Mouse (Mus musculus): Measurements from ENCODE around the gene Ttll11. TPM values are rescaled to one million over a fixed set of nuclear protein-coding genes. Genes with fewer than 3 reads are reported as not detected.

The Ttll11 gene
- polyA plus RNA-seq, 1 experiment = 4.1 TPM

GRCm38 (mm10) chr2:35909353-35909752 lies 70.4 kb downstream of the Ttll11 start:
- Histone ChIP-seq H3K27ac (ENCODE audit: control insufficient read depth, insufficient read depth, low read depth, low read length, poor library complexity) (no peak overlapping the region), H3K4me3 (replicated peaks; ENCODE audit: control insufficient read depth, low read depth, low read length) (no peak overlapping the region), H3K4me1 (ENCODE audit: control insufficient read depth, insufficient read depth, low read length) (peaks cover 2% of the 10 kb centered on the region; the same call in 1 of the 2 replicates)
- WGBS = 92% methylated on average over 4 of the region's 4 CpGs
- TF ChIP-seq POLR2A (IDR thresholded peaks at IDR 0.05; ENCODE audit: borderline replicate concordance, control insufficient read depth, low read depth, low read length) (no peak), CTCF (IDR thresholded peaks at IDR 0.05; ENCODE audit: control insufficient read depth, insufficient read depth, low read length) (no peak)

DNA sequence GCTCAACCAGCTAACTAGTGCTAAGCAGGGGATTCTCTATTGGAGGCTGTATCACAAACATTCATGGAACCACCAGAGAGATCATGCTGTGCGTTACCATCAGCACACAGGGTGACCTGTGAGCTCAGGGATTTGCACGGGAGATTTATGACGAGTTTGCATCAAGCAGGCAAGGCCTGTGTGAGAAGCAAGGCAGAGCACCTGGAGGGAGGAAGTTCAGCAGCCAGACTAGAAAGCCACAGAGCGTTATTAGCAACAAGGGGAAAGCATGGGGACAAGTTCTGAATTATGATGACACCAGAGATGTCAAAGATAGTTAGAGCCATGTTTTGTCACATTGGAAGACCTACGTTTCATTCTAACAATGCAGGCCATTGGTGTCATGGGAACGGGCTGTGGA lies 72.1 kb downstream of the Ttll11 start:
- TF ChIP-seq CTCF (IDR thresholded peaks at IDR 0.05; ENCODE audit: control insufficient read depth, insufficient read depth, low read length) (no peak), POLR2A (IDR thresholded peaks at IDR 0.05; ENCODE audit: borderline replicate concordance, control insufficient read depth, low read depth, low read length) (no peak)
- Histone ChIP-seq H3K4me3 (replicated peaks; ENCODE audit: control insufficient read depth, low read depth, low read length) (no peak overlapping the region), H3K4me1 (ENCODE audit: control insufficient read depth, insufficient read depth, low read length) (peaks cover 2% of the 10 kb centered on the region; the same call in 1 of the 2 replicates), H3K27ac (ENCODE audit: control insufficient read depth, insufficient read depth, low read depth, low read length, poor library complexity) (no peak overlapping the region)
- 23% methylated on average over 6 of the region's 6 CpGs for WGBS

GRCm38 (mm10) chr2:35906174-35906798 lies 73.4 kb downstream of the Ttll11 start:
- Histone ChIP-seq H3K4me3 (replicated peaks; ENCODE audit: control insufficient read depth, low read depth, low read length) (no peak overlapping the region), H3K27ac (ENCODE audit: control insufficient read depth, insufficient read depth, low read depth, low read length, poor library complexity) (no peak overlapping the region), H3K4me1 (ENCODE audit: control insufficient read depth, insufficient read depth, low read length) (peaks cover 2% of the 10 kb centered on the region; the same call in 1 of the 2 replicates)
- TF ChIP-seq POLR2A (IDR thresholded peaks at IDR 0.05; ENCODE audit: borderline replicate concordance, control insufficient read depth, low read depth, low read length) = no peak
- peak; percentile 42 for TF ChIP-seq CTCF (IDR thresholded peaks at IDR 0.05; ENCODE audit: control insufficient read depth, insufficient read depth, low read length)
- 13% methylated on average over 11 of the region's 11 CpGs for WGBS

DNA sequence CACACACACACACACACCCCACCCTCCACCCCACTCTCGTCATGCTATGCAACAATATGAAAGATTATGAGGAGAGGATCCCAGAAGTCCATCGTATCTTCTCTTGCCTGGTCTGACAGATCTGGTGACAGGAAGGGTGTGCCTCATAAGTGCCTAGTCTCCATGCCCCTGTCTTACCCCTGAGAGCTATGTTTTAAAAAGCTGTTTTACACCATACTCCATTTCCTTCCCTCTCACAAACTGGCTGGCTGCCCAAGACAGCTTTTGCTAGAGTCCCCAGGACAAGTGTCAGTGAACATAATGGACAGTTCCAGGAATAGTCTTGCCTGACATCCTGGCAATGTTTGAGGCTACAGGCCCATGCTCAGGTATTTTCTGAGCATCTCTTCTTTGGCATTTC lies 78.9 kb downstream of the Ttll11 start:
- no peak overlapping the region for H3K4me3 ChIP-seq (replicated peaks; ENCODE audit: control insufficient read depth, low read depth, low read length)
- peaks cover 9% of the 10 kb centered on the region for H3K4me1 ChIP-seq (ENCODE audit: control insufficient read depth, insufficient read depth, low read length)
- no peak for TF ChIP-seq POLR2A (IDR thresholded peaks at IDR 0.05; ENCODE audit: borderline replicate concordance, control insufficient read depth, low read depth, low read length)
- TF ChIP-seq CTCF (IDR thresholded peaks at IDR 0.05; ENCODE audit: control insufficient read depth, insufficient read depth, low read length) = no peak

GRCm38 (mm10) chr2:35899712-35900111 lies 80.0 kb downstream of the Ttll11 start:
- peaks cover 9% of the 10 kb centered on the region for H3K4me1 ChIP-seq (ENCODE audit: control insufficient read depth, insufficient read depth, low read length)
- no peak overlapping the region for H3K4me3 ChIP-seq (replicated peaks; ENCODE audit: control insufficient read depth, low read depth, low read length)
- no peak overlapping the region for H3K27ac ChIP-seq (ENCODE audit: control insufficient read depth, insufficient read depth, low read depth, low read length, poor library complexity)
- WGBS = 87% methylated on average over 3 of the region's 3 CpGs
- TF ChIP-seq CTCF (IDR thresholded peaks at IDR 0.05; ENCODE audit: control insufficient read depth, insufficient read depth, low read length) = no peak
- no peak for TF ChIP-seq POLR2A (IDR thresholded peaks at IDR 0.05; ENCODE audit: borderline replicate concordance, control insufficient read depth, low read depth, low read length)

More for the DNA sequence above, 78.9 kb downstream of the Ttll11 start:
- 17% methylated on average over 2 of the region's 2 CpGs for WGBS
- no peak overlapping the region for H3K27ac ChIP-seq (ENCODE audit: control insufficient read depth, insufficient read depth, low read depth, low read length, poor library complexity)

DNA sequence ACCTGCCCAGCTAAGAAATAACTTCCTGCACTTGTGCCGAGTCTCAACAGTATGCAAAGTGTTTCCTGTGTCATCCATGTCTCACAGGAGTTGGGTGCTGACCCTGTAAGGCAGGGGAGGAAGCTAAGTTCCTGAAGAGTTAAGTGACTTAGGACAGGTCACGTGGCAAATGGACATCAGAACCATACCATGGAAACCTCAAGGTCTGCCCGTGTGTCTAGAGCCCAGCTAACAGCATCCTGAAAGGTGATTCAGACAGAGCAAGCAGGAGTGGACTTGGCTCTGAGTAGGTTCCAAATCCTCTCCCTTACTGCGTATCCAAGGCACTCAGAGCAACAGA lies 80.6 kb downstream of the Ttll11 start:
- WGBS = 28% methylated on average over 4 of the region's 4 CpGs
- no peak overlapping the region for H3K4me3 ChIP-seq (replicated peaks; ENCODE audit: control insufficient read depth, low read depth, low read length)
- peaks cover 9% of the 10 kb centered on the region for H3K4me1 ChIP-seq (ENCODE audit: control insufficient read depth, insufficient read depth, low read length)
- TF ChIP-seq CTCF (IDR thresholded peaks at IDR 0.05; ENCODE audit: control insufficient read depth, insufficient read depth, low read length) (no peak), POLR2A (IDR thresholded peaks at IDR 0.05; ENCODE audit: borderline replicate concordance, control insufficient read depth, low read depth, low read length) (no peak)
- H3K27ac ChIP-seq (ENCODE audit: control insufficient read depth, insufficient read depth, low read depth, low read length, poor library complexity) = no peak overlapping the region

GRCm38 (mm10) chr2:35898425-35899134 lies 81.1 kb downstream of the Ttll11 start:
- TF ChIP-seq POLR2A (IDR thresholded peaks at IDR 0.05; ENCODE audit: borderline replicate concordance, control insufficient read depth, low read depth, low read length) (no peak), CTCF (IDR thresholded peaks at IDR 0.05; ENCODE audit: control insufficient read depth, insufficient read depth, low read length) (no peak)
- Histone ChIP-seq H3K27ac (ENCODE audit: control insufficient read depth, insufficient read depth, low read depth, low read length, poor library complexity) (no peak overlapping the region), H3K4me1 (ENCODE audit: control insufficient read depth, insufficient read depth, low read length) (peaks cover 9% of the 10 kb centered on the region), H3K4me3 (replicated peaks; ENCODE audit: control insufficient read depth, low read depth, low read length) (no peak overlapping the region)
- WGBS = 28% methylated on average over 6 of the region's 6 CpGs

GRCm38 (mm10) chr2:35897125-35897524 lies 82.6 kb downstream of the Ttll11 start:
- Histone ChIP-seq H3K4me1 (ENCODE audit: control insufficient read depth, insufficient read depth, low read length) (peaks cover 9% of the 10 kb centered on the region), H3K27ac (ENCODE audit: control insufficient read depth, insufficient read depth, low read depth, low read length, poor library complexity) (no peak overlapping the region), H3K4me3 (replicated peaks; ENCODE audit: control insufficient read depth, low read depth, low read length) (no peak overlapping the region)
- TF ChIP-seq POLR2A (IDR thresholded peaks at IDR 0.05; ENCODE audit: borderline replicate concordance, control insufficient read depth, low read depth, low read length) (no peak), CTCF (IDR thresholded peaks at IDR 0.05; ENCODE audit: control insufficient read depth, insufficient read depth, low read length) (no peak)
- 50% methylated on average over 2 of the region's 2 CpGs for WGBS

Data from bone marrow, adult 2 months (tissue).